Mouse (Mus musculus): ENCODE measurements around the gene Vps4b.
"Not testable (repeated sequence)": the region's sequence is repeated elsewhere in the genome, so short reads cannot be mapped to it uniquely, and the experiment has no call there.

Gene Vps4b

DNA sequence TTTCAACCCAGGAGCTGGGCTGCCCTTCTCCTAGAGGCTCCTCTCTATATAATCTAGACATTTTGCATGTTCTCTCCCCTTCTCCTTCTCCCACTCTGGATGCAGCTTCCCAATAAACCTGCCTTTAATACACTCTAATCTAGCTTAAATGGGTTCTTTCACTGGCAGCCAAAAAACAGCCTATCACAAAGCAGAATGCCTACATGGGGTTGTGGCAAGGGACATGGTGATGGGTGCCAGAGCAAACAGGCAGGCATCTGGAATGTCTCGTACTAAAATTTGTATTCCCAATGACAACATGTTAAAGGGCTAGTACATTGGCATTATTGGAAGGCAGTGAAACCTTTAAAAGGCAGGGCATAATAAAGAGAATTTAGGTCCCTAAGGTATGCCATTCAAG lies 45.9 kb downstream of the Vps4b start:
- no peak for DNase-seq

DNA sequence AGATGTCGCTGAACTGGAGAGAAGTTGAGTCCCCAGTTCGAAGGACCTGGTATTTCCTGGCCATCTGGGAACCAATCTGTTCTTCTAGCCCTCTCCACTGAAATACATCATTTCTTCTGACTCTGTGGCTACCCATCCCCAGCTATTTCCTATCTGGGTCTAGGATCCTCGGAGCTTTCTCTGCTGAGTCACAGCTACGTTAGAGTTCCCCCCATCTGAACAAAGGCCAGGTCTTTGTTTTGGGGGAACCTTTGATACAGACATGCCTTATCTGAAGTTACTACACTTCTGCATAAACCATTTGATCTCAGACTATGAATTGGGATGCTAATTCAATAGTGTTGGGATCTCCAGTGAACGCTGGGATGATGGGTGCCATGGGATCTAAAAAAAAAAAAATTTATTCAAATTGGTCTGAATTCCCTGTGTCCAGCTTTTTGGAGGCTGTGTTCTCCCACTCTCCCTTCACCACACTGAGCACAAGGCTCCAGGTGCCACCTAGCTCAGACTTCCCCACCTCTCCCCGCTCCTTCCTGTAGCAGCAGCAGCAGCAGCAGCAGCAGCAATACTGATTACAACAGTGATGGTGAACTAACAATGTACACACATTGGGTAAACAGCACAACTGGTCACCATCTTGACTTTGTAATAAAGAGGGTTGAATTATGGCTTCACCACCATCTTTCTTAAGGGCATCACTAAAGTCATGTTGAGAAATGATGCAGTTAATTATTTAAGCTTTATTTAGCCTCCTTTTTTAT lies 47.8 kb downstream of the Vps4b start:
- DNase-seq: no peak

DNA sequence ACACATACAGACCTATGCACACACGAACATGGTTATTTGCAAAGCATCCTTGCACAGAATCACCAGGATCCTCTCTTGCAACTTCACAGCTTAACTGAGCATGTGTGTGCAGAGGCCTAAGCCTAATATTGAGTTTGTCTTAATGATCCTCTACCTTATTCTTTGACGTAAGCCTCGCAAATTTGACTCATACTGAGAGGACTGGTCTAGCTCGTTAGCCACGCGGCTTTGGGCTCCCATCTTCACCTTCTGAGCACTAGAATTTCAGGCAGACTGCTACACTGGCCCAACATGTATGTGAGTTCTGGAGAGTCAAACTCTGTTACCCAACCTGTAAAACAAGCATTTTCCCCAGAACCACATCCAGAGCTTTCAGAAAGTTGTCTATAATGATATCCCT lies 53.5 kb downstream of the Vps4b start:
- no peak for DNase-seq

DNA sequence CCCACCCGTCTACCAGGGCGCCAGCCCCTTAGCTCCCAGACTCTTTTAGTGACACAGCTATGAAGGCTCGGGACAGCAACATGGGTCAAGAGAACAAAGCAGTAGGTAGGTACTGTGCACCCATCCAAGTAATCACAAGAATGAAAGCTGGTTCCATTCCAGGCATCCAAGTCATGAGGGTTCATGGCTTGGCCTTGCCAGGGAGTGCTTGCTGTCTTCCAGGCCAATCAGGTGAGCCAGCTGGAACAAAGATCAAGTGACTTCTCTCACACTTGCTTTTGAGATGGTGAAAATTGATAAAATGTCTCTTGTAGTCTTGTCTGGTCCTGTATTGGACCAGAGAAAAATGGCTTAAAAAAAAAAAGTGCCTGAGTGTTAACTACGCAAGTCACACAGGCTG lies 55.8 kb downstream of the Vps4b start:
- DNase-seq: no peak

DNA sequence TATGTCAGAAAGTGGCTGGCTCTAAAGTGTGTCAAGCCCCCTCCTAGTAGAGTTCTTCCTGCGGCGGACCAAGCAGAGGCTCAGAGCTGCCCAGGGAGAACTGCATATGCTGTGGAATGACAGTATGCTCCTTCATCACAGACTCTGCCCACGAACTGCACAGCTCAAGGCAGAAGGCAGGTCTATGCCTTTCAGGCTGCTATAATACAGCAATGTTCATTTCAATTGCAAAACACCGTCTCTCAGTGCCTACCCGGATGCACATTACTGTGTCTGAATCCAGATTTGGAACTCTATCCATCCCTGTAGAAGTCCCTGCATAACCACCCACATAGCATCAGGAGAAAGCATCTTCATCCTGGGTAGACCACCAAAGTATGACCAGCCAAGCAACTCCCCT lies 56.7 kb downstream of the Vps4b start:
- DNase-seq: no peak

DNA sequence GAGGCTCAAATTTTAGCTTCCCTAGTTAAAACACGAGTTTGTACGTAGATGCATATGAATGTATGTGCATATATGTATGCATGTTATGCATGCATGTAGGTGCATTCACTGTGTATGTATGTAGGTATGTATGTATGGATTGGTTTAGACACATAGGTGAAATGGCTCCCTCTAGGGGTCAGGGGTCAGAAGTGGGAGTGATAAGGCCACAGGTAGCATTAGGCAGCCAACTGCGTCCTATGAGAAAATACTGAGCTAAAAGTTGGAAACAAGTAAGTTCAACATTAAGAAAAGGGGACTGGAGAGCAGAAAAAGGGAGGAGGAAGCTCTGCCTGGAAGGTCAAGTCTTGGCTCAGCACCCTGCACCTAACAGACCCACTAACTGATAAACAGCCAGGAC lies 58.4 kb downstream of the Vps4b start:
- peak; percentile 24 for DNase-seq

DNA sequence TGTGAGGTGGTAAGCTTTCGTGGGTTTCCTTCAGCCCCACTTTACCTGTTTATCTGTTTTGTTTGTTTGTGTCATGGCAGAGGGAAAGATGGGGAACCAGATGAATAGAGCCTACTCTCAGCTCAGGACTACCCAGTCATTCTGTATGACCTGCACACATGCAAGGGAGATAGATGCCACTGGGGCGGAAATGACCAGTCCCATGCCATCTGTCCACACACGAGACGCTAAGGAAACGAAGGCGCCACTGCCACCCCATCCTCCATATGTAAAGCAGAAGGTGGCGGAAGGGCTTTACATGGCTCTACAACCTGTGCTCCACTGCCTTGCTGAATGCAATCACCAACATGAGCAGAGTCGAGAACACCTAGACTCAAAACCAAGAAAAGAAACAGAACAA lies 60.3 kb downstream of the Vps4b start:
- no peak for DNase-seq

DNA sequence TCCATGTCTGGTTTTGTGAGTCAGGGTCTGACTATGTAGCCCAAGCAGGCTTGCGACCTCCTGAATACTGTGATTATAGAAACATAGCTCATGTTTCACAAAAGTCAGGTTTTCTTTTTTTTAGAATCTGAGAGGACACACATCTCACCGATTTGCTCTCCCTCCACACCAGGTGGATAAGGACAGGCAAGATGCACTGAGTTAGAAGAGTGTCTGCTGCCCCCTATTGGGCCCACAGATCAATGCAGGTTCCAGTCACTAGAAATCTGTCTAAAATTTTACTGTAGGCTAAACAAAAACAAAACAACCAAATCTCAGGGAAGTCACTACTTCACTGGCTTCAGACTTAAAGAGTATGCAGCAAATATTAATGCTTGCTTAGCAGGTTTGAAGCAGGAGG lies 60.9 kb downstream of the Vps4b start:
- peak; percentile 60 for DNase-seq

DNA sequence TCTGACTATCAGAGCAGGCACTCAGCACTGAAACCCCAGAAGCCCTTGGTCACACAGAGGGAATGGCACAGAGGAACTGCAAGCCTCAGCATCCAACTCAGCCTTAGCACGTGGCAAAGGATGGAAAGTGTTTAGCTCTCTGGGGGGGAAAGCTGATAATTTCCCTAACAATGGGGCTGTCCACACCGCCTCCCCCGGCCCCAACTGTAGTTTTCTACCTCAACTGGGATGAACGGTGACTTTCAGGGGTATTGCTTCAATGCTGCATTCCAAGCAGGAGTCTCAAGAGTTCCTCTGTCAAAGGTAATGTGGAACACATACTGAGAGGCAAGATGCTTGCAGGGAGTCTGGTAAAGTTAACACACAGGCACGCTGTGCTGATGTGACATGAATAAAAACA lies 74.5 kb downstream of the Vps4b start:
- no peak for DNase-seq

DNA sequence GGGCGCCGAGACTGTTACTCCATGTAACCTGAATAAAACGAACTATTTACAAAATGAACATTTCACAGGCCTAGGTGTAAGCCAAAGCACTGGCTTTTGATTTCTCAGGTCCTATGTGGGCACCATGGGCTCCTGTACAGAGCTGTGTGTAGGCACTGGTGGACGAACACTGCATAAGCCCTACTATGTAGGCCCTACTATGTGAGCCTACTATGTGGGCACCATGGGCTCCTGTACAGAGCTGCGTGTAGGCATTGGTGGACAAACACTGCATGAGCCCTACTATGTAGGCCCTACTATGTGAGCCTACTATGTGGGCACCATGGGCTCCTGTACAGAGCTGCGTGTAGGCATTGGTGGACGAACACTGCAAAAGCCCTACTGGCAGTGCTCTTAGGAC lies 78.8 kb downstream of the Vps4b start:
- not testable (repeated sequence) for DNase-seq

DNA sequence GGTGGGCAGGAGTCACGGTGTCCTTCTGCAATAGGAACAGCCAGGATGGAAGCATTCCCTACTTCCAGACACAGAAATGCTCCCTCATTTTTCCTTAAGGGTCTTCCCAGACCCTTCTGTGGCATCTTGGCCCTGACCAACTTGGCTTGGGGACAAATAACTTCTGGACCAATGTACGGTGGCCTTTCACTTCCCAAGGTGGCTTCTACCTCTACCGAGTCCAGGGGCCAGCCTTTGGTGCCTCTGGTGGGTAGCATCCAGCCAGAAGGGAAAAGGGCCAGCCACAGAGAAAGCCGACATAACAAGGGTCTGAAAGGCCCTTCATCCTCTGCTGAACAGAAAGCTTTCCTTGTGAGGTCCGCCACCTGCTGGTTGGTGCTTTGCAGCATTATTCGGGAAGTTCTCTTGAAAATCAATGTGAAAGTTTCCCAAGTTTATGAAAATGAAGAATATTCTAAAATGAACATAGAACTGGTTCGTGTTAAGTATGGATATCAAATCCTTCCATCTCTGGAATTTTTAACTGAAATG lies 79.4 kb downstream of the Vps4b start:
- DNase-seq: peak; percentile 83

DNA sequence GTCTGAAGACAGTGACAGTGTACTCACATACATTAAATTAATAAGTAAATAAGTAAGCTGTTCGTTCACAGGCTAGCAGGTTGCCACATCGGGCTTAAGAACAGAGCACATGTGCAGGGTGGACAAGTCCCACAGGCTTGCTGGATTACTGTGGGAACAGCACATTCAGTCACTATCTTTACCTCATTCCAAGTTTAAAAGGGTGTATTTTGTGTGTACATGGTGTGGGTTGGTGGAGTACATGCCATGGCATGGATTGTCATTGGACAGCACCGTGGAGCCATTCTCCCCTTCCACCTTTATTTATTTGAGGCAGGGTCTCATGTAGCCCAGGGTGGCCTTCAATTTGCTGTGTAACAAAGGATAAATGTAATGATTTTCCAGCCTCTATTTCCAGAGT lies 80.4 kb downstream of the Vps4b start:
- DNase-seq: no peak

DNA sequence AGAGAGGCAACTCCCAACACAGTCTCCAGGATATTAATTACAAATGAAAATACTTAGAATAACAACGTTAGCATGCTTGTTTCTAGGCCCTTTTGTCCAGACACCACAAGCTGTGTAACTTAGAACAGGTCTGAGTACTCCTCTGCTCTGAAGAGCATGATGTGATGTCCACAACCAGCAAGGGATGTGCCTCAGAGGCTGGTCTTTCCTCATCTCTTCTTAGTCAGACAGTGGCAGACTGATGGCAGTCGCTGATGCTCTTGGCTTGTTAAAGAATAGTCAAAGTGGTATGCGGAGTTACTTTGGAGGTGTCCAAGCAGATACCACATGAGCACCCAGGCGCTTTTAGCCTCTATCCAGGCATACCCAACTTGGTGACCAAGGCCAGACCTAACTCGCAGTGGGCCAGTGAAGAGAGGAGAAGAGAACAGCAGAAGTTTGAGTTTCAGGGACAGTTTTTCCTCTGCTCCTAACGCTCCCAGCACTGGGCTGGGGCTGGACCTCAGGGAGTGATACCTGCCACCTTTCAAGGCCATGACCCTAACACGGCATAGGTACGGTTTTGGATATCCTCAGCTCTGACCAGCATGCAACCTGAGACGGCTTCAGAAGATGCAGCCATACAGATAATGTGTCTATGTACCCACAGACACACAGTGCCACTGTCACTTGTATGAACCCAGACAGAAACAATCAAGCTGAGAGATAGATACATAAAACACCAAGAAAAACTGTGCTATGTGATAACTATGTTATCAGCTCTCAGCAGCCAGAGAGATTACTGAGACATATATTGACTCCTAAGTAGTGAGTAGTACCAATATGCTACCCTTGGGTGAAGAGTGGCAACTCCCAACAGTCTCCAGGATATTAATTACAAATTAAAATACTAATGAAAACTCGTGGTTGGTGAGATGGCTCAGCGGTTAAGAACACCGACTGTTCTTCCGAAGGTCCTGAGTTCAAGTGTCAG lies 81.1 kb downstream of the Vps4b start:
- DNase-seq: no peak

DNA sequence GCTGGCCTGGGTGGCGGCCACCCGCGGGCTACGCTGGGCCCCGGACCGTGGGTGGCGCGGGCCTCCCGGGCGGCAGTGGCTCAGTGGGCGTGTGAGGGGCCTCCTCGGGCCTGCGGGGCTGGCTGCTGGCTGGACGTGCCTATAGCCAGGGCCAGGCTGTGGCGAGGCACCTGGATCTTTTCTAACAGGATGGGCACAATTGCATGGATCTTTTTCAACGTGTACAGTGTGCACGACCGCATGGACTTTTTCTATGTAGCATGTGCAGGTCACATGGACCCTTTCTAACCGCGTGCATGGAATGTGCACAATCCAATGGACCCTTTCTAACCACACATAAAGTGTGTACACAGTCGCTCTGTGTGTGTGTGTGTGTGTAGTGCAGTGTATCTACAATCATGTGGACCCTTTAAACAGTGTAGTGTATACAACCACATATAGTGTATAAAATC lies 82.0 kb downstream of the Vps4b start:
- no peak for DNase-seq

Data from retina, postnatal 1 day (tissue).